Mouse (Mus musculus): ENCODE data around the gene Pdk1. TPM values are rescaled to one million over a fixed set of nuclear protein-coding genes. Genes with fewer than 3 reads are reported as not detected.

Pdk1 gene
- polyA plus RNA-seq (2015; fragmentation: Nextera tagmentation; extraction: Ambion mirVana): 60.2 and 73.8 TPM in 2 replicates

- DNase-seq (ENCODE audit: low spot score): peak; percentile 98
Measured at GRCm38 (mm10) chr2:71872801-71873443, at the start of gene Pdk1. TSS of gene Pdk1 (plus strand) at chr2:71873224.

GRCm38 (mm10) chr2:71824146-71824545 lies 48.9 kb upstream of the Pdk1 start:
- no peak for DNase-seq (ENCODE audit: low spot score)

- DNase-seq (ENCODE audit: low spot score): no peak
Measured at GRCm38 (mm10) chr2:71827711-71828110, 45.3 kb upstream of the Pdk1 start.

- no peak for DNase-seq (ENCODE audit: low spot score)
Measured at GRCm38 (mm10) chr2:71828928-71829327, 44.1 kb upstream of the Pdk1 start.

GRCm38 (mm10) chr2:71833626-71834025 lies 39.4 kb upstream of the Pdk1 start:
- no peak for DNase-seq (ENCODE audit: low spot score)

- no peak for DNase-seq (ENCODE audit: low spot score)
Measured at GRCm38 (mm10) chr2:71834371-71834770, 38.7 kb upstream of the Pdk1 start.

GRCm38 (mm10) chr2:71835556-71835955 lies 37.5 kb upstream of the Pdk1 start:
- DNase-seq (ENCODE audit: low spot score): no peak

GRCm38 (mm10) chr2:71836232-71836631 lies 36.8 kb upstream of the Pdk1 start:
- no peak for DNase-seq (ENCODE audit: low spot score)

- DNase-seq (ENCODE audit: low spot score): no peak
Measured at GRCm38 (mm10) chr2:71837261-71837660, 35.8 kb upstream of the Pdk1 start.

GRCm38 (mm10) chr2:71837791-71838190 lies 35.2 kb upstream of the Pdk1 start:
- DNase-seq (ENCODE audit: low spot score): peak; percentile 73

- peak; percentile 35 for DNase-seq (ENCODE audit: low spot score)
Measured at GRCm38 (mm10) chr2:71843316-71843715, 29.7 kb upstream of the Pdk1 start.

GRCm38 (mm10) chr2:71844906-71845305 lies 28.1 kb upstream of the Pdk1 start:
- DNase-seq (ENCODE audit: low spot score): no peak

GRCm38 (mm10) chr2:71852161-71852560 lies 20.9 kb upstream of the Pdk1 start:
- DNase-seq (ENCODE audit: low spot score): peak; percentile 38

- DNase-seq (ENCODE audit: low spot score): no peak
Measured at GRCm38 (mm10) chr2:71855076-71855475, 17.9 kb upstream of the Pdk1 start.

GRCm38 (mm10) chr2:71863531-71864173 lies 9.4 kb upstream of the Pdk1 start:
- peak; percentile 46 for DNase-seq (ENCODE audit: low spot score)

GRCm38 (mm10) chr2:71865022-71865421 lies 8.0 kb upstream of the Pdk1 start:
- no peak for DNase-seq (ENCODE audit: low spot score)

- DNase-seq (ENCODE audit: low spot score): peak; percentile 2
Measured at GRCm38 (mm10) chr2:71865935-71866334, 7.1 kb upstream of the Pdk1 start.

- peak; percentile 80 for DNase-seq (ENCODE audit: low spot score)
Measured at GRCm38 (mm10) chr2:71866565-71866964, 6.5 kb upstream of the Pdk1 start.

- DNase-seq (ENCODE audit: low spot score): no peak
Measured at GRCm38 (mm10) chr2:71867019-71867418, 6.0 kb upstream of the Pdk1 start.

GRCm38 (mm10) chr2:71867480-71867879 lies 5.5 kb upstream of the Pdk1 start:
- DNase-seq (ENCODE audit: low spot score): no peak

- DNase-seq (ENCODE audit: low spot score): no peak
Measured at GRCm38 (mm10) chr2:71868256-71868655, 4.8 kb upstream of the Pdk1 start.

- no peak for DNase-seq (ENCODE audit: low spot score)
Measured at GRCm38 (mm10) chr2:71872141-71872540, 883 bp upstream of the Pdk1 start.
